Mouse (Mus musculus) 3T3-L1 (cell line): ENCODE data around the gene L3mbtl4.

Experiments used
- DNase-seq: peaks from one replicate; pipeline ENCODE4 v3.0.0-alpha.2; 2015; ENCODE audit warnings: low read depth, low spot score

L3mbtl4 gene

GRCm38 (mm10) chr17:68273527-68273926, at the start of gene L3mbtl4:
TSS of gene L3mbtl4 (plus strand) at chr17:68273797.
- DNase-seq = no peak

- no peak for DNase-seq
These were observed 43.1 kb upstream of the L3mbtl4 start for GRCm38 (mm10) chr17:68230484-68230883.

GRCm38 (mm10) chr17:68235380-68235779, 38.2 kb upstream of the L3mbtl4 start:
- no peak for DNase-seq

GRCm38 (mm10) chr17:68236992-68237391, 36.6 kb upstream of the L3mbtl4 start:
- no peak for DNase-seq

- DNase-seq = no peak
These were observed 33.4 kb upstream of the L3mbtl4 start for GRCm38 (mm10) chr17:68240171-68240570.

- DNase-seq = no peak
These were observed 8.6 kb upstream of the L3mbtl4 start for GRCm38 (mm10) chr17:68264835-68265557.

- DNase-seq = no peak
These were observed 357 bp downstream of the L3mbtl4 start for GRCm38 (mm10) chr17:68273954-68274353.

GRCm38 (mm10) chr17:68275138-68275537, 1.5 kb downstream of the L3mbtl4 start:
- DNase-seq = no peak

- DNase-seq = no peak
These were observed 7.3 kb downstream of the L3mbtl4 start for GRCm38 (mm10) chr17:68280915-68281314.

- DNase-seq = no peak
These were observed 11.7 kb downstream of the L3mbtl4 start for GRCm38 (mm10) chr17:68285119-68285782.

GRCm38 (mm10) chr17:68288094-68288493, 14.5 kb downstream of the L3mbtl4 start:
- DNase-seq = no peak

GRCm38 (mm10) chr17:68288699-68289098, 15.1 kb downstream of the L3mbtl4 start:
- DNase-seq = no peak

GRCm38 (mm10) chr17:68291713-68292364, 18.2 kb downstream of the L3mbtl4 start:
- no peak for DNase-seq

GRCm38 (mm10) chr17:68308381-68308780, 34.8 kb downstream of the L3mbtl4 start:
- DNase-seq = no peak

- no peak for DNase-seq
These were observed 38.8 kb downstream of the L3mbtl4 start for GRCm38 (mm10) chr17:68312286-68312927.

- DNase-seq = no peak
These were observed 47.3 kb downstream of the L3mbtl4 start for GRCm38 (mm10) chr17:68320940-68321339.

GRCm38 (mm10) chr17:68322607-68323006, 49.0 kb downstream of the L3mbtl4 start:
- DNase-seq = no peak

GRCm38 (mm10) chr17:68332225-68332624, 58.6 kb downstream of the L3mbtl4 start:
- DNase-seq = no peak

GRCm38 (mm10) chr17:68333382-68333781, 59.8 kb downstream of the L3mbtl4 start:
- DNase-seq = no peak

GRCm38 (mm10) chr17:68338917-68339553, 65.4 kb downstream of the L3mbtl4 start:
- DNase-seq = no peak

- DNase-seq = no peak
These were observed 84.1 kb downstream of the L3mbtl4 start for GRCm38 (mm10) chr17:68357687-68358086.

- DNase-seq = no peak
These were observed 97.5 kb downstream of the L3mbtl4 start for GRCm38 (mm10) chr17:68371101-68371500.
